Mouse (Mus musculus) NIH3T3 (cell line): ENCODE measurements around the gene Rpl18.
A peak's percentile ranks its signal among the peaks of the same experiment; 100 is the strongest.

Experiments used
- DNase-seq: peaks from one replicate; pipeline ENCODE4 v3.0.0-alpha.2; 2012; ENCODE audit warnings: low read depth

Gene Rpl18

DNA sequence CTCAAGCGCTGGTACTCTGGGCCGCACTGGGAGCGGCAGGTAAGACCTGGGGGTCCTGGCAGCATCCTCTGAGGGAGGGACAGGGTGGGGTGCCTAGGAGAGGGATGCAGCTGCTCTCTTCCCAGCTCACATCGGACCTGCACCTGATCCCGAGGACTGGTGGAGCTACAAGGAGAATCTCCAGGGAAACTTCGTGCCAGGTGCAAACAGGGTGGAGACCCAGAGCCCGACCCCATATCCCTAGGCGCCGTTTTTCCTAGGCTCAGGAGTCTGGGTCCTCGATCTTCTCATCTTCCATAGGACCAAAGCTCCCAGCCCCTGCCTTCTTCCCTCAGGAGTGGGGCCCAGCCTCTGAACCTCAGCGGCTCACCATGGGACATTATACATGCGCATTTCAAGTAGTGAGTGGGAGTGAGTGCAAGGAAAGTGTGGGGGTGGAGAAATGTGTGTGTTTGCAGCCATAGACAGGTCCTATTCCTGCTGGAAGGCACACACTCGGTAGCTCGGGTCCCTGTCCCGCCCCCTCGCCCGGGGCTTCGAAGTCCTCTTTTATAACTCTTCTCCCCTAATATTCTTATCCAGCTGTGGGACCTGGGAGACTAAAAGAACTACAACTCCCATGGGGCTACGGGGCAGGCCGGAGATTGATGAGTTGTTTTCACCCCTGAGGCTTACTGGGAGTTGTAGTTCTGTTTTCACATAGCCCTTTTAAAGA, 14.8 kb upstream of the Rpl18 start:
- DNase-seq, result peak; percentile 92

DNA sequence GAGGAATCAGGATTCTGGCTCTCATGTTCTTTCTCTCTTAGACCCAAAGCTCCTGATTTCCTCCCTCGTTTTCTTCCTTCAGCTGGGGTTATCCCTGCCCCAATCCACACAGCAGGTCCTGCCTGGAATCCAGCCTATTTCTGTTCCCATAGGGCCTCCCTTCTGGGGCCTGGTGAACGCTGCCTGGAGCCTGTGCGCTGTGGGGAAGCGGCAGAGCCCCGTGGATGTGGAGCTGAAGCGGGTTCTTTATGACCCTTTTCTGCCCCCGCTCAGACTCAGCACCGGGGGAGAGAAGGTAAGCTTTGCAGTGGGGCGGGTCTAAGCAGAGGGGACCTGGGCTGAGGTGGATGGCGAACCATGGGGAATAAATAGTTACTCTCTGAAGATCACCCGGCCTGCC, 14.2 kb upstream of the Rpl18 start:
- DNase-seq, result no peak

DNA sequence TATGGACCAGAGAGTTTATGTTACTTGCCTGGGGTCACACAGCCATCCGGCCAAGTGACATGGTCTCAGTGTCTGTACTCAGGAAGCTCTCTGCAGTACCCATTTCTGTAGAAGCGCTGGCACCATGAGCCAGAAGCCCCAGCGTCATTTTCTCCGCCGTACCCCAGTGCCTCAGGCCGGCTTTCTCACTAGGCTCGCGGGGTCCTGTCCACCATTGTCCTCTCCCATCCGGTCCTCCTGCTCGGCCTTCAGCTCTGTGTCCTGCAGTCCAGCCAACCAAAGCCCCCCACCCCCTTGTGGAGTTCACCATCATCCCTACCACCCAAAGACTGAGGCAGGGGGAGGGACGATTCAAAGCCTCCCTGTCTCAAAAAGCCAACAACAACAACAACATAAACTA, 13.7 kb upstream of the Rpl18 start:
- no peak for DNase-seq

DNA sequence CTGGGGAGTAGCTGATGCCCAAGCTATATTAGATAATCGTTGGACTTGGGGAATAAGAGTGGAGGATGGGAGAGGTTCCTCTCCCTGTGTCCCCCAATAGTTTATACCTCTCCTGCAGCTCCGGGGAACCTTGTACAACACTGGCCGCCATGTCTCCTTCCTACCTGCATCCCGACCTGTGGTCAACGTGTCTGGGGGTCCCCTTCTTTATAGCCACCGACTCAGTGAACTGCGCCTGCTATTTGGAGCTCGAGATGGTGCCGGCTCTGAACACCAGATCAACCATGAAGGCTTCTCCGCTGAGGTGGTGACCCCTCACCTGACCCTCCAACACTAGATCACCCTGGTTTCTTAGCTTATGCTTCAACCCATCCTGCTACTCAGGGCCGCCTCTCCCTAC, 12.9 kb upstream of the Rpl18 start:
- no peak for DNase-seq

DNA sequence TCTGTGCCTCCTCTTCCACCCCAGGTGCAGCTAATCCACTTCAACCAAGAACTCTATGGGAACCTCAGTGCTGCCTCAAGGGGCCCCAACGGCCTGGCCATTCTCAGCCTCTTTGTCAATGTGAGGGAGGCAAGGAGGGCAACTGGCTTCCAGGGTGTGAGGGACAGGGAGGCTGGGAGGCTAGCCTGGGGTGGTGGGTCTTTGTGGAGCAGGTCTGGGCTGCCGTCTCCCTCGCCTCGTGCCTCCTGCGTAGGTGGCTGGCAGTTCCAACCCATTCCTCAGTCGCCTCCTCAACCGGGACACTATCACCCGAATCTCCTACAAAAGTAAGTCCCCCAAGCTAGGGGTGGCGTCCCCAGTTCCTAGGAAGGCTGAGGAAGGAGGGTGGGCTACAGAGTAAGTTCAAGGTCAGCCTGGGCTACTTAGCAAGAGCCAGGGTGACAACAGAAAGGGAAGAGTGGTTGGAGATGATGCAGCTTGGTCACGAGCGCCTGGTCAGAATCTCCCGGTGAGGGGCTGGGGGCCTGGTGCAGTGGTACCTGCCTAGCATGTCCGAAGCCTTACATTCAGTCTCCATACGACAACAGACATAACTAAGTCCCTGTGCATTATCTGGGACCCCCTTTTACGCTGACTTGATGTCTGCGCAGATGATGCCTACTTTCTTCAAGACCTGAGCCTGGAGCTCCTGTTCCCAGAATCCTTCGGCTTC, 12.3 kb upstream of the Rpl18 start:
- no peak for DNase-seq

DNA sequence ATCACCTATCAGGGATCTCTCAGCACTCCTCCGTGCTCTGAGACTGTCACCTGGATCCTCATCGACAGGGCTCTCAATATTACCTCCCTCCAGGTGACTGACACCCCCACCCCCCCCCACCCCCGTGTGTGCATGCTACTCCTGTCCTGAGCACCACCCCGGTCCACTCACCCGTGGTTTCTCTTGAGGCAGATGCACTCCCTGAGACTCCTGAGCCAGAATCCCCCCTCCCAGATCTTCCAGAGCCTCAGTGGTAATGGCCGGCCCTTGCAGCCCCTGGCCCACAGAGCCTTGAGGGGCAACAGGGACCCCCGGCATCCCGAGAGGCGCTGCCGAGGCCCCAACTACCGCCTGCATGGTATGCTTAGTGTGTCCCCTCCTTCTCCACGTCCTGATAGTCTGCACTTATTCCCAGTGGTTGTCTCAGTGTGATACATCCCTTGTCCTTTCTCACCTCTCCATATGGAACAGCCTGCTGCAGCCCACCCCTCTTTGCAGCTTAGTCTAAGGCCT, 11.7 kb upstream of the Rpl18 start:
- DNase-seq, result no peak

DNA sequence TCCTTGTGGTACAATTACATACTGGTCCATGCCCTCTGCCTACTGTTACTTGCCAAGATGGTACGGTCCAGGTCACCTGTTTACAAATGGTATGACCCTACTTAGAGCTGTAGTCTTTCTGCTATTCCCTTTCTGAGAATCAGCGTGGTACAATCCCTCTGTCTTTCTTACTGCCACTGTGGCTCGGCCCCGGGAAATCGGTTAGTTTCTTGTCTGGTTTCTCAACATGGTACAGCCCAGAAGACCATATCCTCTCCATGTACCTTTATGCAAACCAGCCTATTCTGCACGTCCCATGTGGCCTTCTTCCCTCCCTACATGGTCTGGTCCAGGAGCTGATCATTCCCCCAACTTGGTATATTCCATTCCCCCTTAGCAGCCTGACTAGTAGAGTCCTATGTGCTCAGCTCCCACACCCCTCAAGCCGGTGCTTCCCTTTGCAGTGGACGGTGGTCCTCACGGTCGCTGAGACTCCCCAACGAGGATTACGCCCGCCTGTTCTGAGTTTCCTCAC, 11.2 kb upstream of the Rpl18 start:
- peak; percentile 74 for DNase-seq

DNA sequence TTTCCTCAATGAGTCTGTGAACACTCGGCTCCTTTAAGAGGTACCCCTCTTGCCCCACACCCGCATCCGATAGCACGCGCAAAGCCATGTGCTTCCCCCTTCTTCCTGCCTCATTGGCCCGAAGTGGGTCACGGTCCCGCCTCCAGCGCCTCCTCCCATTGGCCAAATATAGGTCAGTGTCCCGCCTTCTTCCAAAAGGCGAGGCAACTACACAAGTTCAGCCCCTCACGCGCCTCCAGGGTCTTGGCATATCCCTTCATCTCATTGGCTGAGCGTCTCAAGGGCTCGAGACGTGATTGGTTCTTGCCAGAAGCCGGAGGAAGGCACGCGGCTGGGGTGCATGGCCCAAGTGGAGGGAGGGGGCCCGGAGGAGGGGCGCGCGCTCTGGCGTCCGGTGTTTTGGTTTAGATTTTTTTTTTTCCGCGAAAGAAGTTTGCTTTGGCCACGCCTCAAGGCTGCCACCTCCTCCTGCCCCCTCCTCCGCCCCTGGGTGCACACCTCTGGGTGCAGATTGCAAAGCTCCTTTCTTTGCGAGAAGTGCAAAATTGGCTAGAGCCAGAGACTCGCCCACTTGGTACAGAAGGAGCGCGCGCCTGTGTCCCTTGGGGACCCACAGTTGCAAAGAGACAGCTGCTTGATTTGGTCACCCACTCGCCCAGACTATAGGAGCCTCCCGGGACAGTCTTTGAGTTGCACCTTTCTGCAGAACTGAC, 10.4 kb upstream of the Rpl18 start, which contains the start of gene Dbp:
Gene Dbp, plus strand, starts transcription at position 359 of the 713 bp plus-strand sequence.
- peak; percentile 99 for DNase-seq

DNA sequence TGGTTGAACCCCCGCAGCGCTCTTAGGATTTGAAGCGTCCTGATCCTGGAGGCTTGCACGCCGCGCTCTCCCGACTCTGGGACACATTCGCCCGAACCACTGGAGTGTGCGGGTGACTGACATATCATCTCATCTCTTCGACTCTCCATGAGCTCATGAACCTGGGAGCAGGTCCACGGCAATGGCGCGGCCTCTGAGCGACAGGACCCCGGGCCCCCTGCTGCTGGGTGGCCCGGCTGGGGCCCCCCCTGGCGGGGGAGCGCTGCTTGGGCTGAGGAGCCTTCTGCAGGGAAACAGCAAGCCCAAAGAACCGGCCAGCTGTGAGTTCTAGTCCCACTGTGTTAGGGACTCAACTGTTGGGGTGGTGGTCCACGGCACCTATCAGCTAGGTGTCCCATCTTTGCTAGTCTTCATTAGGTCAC, 9.8 kb upstream of the Rpl18 start:
- DNase-seq, result no peak

DNA sequence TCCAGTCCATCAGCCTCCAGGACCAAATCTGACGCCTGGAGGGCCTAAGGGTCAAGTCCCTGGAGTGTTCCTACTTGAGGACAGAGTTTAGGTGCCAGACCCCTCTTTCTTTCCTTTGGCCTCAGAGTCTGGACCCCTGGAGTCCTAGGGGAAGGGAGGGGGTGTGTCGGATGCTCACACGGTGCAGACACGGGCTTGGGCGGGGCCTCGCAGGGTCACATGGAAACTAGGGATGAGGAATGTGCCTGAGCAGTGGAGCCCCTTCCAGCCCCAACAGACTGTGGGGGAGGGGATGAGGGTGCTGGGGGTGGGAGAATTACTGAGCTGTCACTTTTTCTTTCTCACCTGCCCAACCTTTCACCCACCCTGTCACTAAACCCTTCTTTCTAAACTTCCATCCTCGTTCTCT, 9.4 kb upstream of the Rpl18 start:
- DNase-seq, result peak; percentile 80

DNA sequence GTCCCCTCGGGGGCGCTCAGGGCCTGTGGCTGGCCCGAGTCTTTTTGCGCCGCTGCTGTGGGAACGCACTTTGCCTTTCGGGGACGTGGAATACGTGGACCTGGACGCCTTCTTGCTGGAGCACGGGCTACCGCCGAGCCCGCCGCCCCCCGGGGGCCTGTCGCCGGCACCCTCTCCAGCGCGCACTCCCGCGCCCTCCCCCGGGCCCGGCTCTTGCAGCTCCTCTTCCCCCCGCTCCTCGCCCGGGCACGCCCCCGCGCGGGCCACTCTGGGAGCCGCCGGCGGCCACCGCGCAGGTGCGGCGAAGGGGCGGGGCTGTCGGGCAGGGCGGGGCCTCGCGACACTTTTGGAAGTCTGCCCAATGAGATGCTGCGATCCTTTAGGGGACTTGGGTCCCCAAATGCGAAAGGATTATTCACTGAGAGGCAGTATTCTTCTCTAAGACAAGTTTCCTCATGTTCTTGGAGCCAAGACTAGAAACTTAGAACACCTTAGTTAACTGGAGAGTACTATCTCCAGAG, 8.5 kb upstream of the Rpl18 start:
- DNase-seq, result peak; percentile 85

DNA sequence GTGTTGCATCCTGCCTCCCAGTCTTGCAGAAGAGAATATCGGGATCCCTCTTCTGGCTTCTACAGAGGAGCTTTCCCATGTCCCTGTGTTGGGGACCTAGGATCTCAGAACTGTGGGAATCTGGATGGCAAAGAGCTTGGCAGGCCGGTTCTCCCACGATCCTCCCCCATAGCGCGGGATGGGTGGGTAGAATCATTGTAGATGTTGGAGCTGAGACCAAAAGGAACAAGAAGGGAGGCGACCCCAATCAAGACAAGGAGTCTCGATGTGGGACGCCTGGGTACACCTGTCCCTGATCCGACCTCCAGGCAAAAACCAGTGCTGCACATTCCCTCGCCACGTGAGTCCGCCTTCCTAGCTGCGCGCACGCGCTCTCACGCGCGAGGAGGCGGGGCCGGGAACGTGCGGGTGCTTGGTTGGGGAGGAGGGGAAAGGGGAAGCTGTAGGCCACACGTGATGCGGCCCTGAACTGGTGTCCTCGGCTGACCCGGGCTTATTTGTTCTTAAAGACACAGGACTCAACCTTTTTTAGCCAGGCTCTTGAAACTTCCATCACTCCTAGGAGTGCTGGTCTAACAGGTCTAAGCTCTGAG, 7.8 kb upstream of the Rpl18 start:
- DNase-seq, result peak; percentile 92

DNA sequence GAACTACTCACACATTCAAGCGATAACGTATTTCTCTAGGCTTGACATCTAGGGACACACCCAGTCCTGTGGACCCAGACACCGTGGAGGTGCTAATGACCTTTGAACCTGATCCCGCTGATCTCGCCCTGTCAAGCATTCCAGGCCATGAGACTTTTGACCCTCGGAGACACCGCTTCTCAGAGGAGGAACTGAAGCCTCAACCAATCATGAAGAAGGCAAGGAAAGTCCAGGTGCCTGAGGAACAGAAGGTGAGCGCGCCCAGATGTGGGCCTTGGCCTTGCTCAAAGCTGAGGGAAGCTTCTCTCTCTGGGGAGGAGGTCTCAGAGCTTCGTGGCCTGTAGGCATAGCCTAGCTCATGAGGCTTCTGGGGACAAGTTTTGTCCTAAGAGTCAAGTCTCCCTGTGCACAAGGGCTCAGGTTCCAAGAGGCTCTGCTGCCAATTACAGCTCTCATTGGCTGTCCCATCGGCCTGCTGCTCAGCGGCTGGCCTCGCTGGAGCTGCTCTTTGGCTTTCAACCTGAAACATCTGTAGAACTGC, 7.0 kb upstream of the Rpl18 start:
- DNase-seq, result no peak

DNA sequence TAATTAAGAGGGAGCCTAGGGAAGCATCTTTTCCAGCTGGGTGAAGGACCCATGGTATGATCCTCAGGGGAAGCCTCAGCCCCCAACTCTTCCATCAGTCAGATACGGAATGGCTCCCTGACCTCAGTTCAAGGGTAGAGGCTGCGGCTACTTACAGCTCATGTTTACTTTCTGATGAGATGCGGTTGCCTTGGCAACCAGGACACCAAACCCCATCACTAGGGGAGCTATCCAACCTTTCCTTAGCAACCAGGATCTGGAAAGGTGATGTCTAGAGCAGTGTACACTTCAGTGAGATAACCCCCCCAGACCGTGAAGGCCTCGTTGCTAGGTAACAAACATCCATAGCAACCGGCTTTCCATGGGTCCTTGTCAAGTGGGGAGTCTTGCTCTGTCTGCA, 6.2 kb upstream of the Rpl18 start:
- DNase-seq, result no peak

DNA sequence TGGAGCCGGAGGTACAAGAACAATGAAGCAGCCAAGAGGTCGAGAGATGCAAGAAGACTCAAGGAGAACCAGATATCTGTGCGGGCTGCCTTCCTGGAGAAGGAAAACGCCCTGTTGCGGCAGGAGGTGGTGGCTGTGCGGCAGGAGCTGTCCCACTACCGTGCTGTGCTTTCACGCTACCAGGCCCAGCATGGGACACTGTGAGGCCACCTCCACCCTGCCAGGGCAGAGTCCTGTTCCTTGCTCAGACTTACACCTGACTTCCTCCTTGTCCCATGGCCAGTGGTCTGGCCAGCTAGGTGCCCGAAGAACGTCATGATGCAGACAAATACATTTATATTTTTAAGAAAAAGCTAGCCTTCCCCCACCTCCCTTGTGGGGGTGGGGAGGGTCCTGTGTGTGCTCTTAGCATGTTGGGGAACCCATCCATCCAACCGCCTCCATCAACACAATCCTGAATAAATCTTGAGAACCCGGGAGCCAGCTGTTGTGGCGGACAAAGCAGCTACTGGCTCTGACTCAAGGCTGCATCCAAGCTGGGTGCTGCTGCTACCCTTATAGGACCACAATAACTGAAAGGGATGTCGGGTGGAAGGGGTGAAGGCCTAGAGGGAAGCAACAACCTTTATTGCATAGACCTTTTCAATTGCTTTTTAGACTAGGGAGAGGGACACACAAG, 5.4 kb upstream of the Rpl18 start:
- no peak for DNase-seq

DNA sequence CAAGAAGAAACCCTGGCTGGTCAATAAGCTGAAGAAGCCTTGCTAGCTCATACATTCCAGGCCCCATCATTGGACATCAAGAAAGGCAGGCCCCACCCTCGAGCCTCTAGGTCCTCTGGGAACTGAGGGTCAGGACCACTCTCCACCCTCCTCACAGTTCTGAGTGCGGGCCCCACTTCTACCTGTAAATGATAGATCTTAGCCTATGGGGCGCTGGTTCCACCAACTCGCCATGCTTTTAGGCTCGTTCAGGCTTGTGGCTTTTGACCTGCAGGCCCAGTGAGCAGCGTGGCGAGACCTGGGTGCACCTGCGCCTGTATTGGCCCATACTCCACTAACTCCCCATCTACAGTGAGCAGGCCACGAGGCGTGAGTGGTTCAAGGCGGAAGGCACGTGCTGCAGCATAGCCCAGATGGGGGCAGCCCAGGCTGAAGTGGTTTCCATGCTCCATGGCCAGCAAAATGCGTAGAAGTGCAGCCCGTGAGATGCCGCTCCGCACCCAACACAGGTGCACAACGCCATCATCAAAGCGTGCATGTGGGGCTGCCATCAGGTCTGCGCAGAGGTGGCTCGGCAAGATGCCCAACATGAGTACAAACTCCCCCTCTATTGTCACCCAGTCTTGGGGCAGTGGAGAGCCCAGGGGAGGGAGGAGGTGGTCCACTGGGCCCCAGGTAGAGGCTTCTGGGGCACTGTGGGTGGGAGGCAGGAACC, 4.6 kb upstream of the Rpl18 start:
- DNase-seq, result no peak

DNA sequence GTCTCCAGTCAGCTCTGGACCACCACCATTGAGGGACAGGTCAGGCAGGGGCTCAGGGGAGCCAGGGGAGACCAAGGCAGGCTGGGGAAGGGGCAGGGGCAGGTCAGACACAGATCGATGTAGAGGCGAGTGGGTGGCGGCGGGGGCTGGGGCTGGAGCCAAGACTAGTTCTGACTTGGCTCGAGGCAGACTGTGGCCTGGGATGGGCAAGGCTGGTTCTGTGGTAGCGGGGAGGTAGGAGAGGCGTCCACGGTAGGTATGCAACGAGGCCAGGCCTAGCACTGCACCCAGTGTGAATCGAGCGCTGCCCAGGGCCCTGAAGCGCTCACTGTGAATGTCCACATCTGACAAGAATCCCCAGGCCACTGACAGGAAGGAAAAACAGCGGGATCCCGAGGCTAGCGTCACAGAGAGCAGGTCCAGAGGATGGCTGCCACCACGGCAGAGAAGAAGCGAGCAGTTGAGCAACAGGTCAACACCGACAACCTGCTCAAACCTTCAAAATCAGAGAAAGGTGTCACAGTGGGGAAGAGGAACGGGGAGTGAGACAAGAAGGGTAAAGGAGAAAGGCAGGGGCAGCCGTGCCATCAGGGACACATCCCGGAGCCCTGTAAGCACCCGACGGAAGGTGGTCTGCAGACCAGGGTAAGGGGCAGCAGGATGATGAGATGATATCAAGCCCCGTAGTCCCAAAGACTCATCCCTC, 3.8 kb upstream of the Rpl18 start:
- no peak for DNase-seq

DNA sequence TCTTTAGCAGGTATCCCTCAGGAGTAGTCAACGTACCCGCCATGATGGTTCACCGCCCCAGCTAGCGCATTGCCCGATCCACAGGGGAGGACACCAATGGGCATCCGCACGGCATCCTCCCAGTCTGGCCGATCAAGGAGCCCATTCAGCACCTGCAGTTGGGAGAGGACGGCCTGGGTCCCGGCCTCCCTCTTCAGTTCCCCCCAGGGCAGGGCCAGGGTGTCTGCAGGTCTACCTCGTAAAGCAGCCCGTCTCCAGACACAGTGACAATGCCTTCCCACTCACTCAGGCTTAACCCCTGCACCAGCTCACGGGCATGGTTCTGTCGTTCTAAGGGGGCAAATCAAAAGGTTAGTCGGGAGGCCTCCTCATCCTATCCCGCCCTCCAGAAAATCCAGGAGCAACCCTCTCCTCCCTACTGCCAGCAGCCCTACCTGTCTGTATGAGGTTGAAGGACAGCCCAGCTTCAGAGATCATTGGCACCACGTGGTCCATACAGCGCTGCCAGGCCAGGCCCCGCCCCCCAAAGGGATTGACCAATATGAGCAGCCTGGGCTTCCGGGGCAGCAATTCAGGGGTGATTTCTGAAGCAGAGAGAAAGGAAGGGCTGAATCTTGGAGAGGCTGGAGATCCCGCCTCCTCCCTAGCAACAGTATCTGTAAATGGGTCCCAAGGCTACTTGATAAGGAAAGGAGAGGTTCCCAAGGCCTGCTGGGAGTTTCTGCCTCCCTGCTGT, 3.1 kb upstream of the Rpl18 start:
- DNase-seq, result no peak

DNA sequence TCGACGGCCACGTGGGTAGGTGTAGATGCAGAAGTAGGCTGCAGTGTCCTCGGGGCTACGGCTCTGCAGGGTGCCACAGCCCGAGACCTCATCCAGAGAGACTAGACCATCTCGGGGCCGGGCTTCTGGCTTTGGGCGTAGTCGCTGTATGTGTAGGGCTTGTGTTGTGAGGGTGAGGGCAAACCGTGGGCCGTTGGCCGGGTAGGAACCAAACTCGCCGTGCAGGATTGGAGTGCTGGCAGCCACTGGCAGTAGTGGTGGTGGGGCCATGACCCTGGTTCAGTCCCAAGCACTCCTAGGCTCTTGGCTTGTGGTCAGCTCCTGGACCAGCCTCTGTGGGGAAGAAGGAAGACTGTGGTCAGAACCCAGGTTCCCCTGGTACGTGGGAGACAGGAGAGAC, 1.9 kb upstream of the Rpl18 start:
- DNase-seq, result no peak
